Mouse (Mus musculus): ENCODE measurements at regions not wholly inside any gene's neighbourhood (a gene's known extent, or its start where the extent isn't known, plus 50 kb on each side); places are given as distances from the start of the nearest gene placed in this dataset.

DNA sequence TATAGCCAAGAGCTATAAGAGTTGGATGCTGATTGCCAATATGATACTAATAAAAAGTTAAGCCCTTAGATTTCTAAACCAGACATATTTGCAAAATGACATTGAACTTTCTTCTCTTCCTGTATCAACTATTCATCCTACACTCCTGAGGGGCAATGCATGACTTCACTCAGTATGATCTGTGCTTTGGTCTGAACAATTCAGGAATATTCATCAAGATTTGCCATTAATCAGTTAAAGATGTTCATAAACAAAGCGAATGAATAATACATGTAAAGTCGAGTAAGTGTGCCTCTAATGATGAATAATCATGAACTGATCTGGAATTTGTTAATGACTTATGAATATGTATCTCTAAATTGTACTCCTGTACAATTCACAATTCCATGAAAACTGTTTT is 124.9 kb upstream of the Dgkb start:
- no peak for TF ChIP-seq CTCF (IDR thresholded peaks at IDR 0.05; ENCODE audit: low read depth)
- DNase-seq (ENCODE audit: low spot score) = no peak
- 84% methylated on average over 2 of the region's 2 CpGs for WGBS

More for the DNA sequence above, 124.9 kb upstream of the Dgkb start:
- H3K4me3 ChIP-seq (replicated peaks; ENCODE audit: low read depth, low read length) = no peak overlapping the region
- no peak overlapping the region for H3K4me2 ChIP-seq (ENCODE audit: low read length)
- no peak overlapping the region for H3K27ac ChIP-seq
- no peaks in the 10 kb centered on the region for H3K36me3 ChIP-seq (ENCODE audit: insufficient read depth, low read length)
- H3K9me3 ChIP-seq (replicated peaks; ENCODE audit: low read length) = no peaks in the 10 kb centered on the region
- no peaks in the 10 kb centered on the region for H3K4me1 ChIP-seq (replicated peaks; ENCODE audit: insufficient read depth, low read length)
- no peak for ATAC-seq (replicated peaks; ENCODE audit: low FRiP score, low read depth)
- no peaks in the 10 kb centered on the region for H3K27me3 ChIP-seq (ENCODE audit: insufficient read depth, low read length)
- H3K9ac ChIP-seq (ENCODE audit: low read depth, low read length) = no peak overlapping the region
